In the genomic region with DNA sequence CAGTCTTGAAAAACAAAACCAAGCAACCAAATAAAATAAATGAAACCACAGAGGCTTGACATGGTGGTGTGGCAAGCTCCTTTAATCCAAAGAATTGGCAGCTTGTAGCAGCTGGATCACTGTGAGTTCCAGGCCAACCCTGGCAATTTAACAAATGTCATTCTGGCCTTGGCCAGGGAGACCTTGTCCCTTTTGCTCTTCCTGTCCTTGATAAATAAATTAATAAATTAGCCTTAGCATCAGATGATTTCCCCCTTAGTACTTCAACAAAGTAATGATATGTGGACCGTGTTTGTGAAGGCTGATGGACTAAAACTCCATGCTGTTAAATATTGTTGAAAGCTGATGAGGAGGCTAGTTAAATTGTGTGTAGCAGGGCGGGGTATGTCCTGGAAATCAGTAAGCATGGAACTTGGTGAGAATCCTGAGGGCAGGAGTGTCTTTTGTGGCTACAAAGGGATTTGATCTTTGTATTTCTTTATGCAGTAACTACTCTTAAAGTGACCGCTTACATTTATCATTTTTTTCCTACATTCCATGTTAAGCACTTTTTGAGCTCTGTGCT, we compare ENCODE assay signal across 11 mouse cellular contexts. TPM values are rescaled to one million over a fixed set of nuclear protein-coding genes. Genes with fewer than 3 reads are reported as not detected.
A peak's percentile ranks its signal among the peaks of the same experiment; 100 is the strongest.
DNase-seq lines count a peak whose midpoint lies in the region; TF ChIP-seq lines count a peak whose summit lies in the region.
"Had no signal": no experiment of that assay in that cellular context is flagged by ENCODE, and none has a peak within 500 bp of the region (broad histone marks: within the 10 kb centered on the region; RNA-seq: fewer than 3 reads in every experiment).

No protein-coding gene starts in this region.

- DNase-seq in left cerebral cortex, postnatal 4 days = peak; percentile 27
- DNase-seq in left cerebral cortex, adult 2 months (ENCODE audit: extremely low spot score in 1 of 2, low spot score in 2 of 2) = no peak
- DNase-seq in adrenal gland, postnatal 36 days = peak; percentile 77 to 83
- peak; percentile 22 to 48 for DNase-seq in heart, postnatal 14 days
- no peak for DNase-seq in urinary bladder, postnatal 10 days (ENCODE audit: low spot score)
- DNase-seq in embryo, embryonic 11 days = no peak

- peaks cover 6% of the 10 kb centered on the region for H3K36me3 ChIP-seq in myocyte (ENCODE audit: control insufficient read depth, insufficient read depth)
- H3K36me3 ChIP-seq: forebrain, embryonic 15.5 days had no signal

- intact Hi-C loops in left cerebral cortex, postnatal 4 days (cut with DNase I) = no loop called here
- intact Hi-C loops in left cerebral cortex, adult 2 months (cut with DNase I) = no loop called here
- intact Hi-C loops in heart, postnatal 14 days (cut with DNase I) = no loop called here

- no peaks in the 10 kb centered on the region for H3K27me3 ChIP-seq in myocyte (ENCODE audit: control insufficient read depth, insufficient read depth, insufficient read length)
- H3K27me3 ChIP-seq: forebrain, embryonic 15.5 days had no signal

- no peak overlapping the region for H3ac ChIP-seq in myocyte (ENCODE audit: control insufficient read depth, insufficient read length)

- no peak for TF ChIP-seq POLR2A in myocyte (IDR thresholded peaks at IDR 0.05; ENCODE audit: insufficient read length, low read depth)

- H3K4me2 ChIP-seq in myocyte (ENCODE audit: low read depth) = peak overlapping the region; percentile 38
- H3K4me2 ChIP-seq: forebrain, embryonic 15.5 days had no signal

- H3K79me2 ChIP-seq in myocyte (ENCODE audit: control insufficient read depth, insufficient read depth) = peaks cover 94% of the 10 kb centered on the region

- H3K4me3 ChIP-seq in left cerebral cortex, adult 2 months = no peak overlapping the region
- H3K4me3 ChIP-seq in myocyte = no peak overlapping the region
- H3K4me3 ChIP-seq: forebrain, embryonic 15.5 days had no signal

- no peak for TF ChIP-seq CTCF in left cerebral cortex, adult 2 months (IDR thresholded peaks at IDR 0.05)

- H3K27ac ChIP-seq in left cerebral cortex, adult 2 months = no peak overlapping the region; the same call in 1 of the 2 replicates
- H3K27ac ChIP-seq: forebrain, embryonic 15.5 days; macrophage had no signal

TF ChIP-seq in myocyte, 11 proteins besides CTCF, POLR2A, EP300 and RAD21:
- no peak for TF ChIP-seq SRF (IDR thresholded peaks at IDR 0.05; ENCODE audit: control insufficient read depth, insufficient read length, low read depth)
- peak in 1 of 3 experiments; percentile 15 for TF ChIP-seq MYOD1 (IDR thresholded peaks at IDR 0.05; ENCODE audit: control insufficient read depth in 1 of 3, insufficient read length in 2 of 3, low read depth in 2 of 3)

RNA-seq across cellular contexts. Expression of gene Rabep1, which starts 27.3 kb away (rescaled TPM):
- 100 to 1,000 TPM; 126 TPM for total RNA-seq in left cerebral cortex, postnatal 4 days (2021)
- total RNA-seq in left cerebral cortex, adult 2 months (2021) = 100 to 1,000 TPM; 125 to 132 TPM
- 100 to 1,000 TPM; 144 to 170 TPM for total RNA-seq in adrenal gland, postnatal 36 days (2021)
- total RNA-seq in heart, postnatal 14 days (2021) = 10 to 100 TPM; 32.8 to 34.8 TPM
- 16.1 TPM for polyA plus RNA-seq in myocyte (2012; fragmentation: generic; extraction: Trizol)

RNA-seq across cellular contexts. Expression of gene Scimp, which starts 59.5 kb away (rescaled TPM):
- total RNA-seq in left cerebral cortex, postnatal 4 days (2021) = not detected
- total RNA-seq in left cerebral cortex, adult 2 months (2021) = not detected
- 1 to 10 TPM; 1.2 to 1.3 TPM for total RNA-seq in adrenal gland, postnatal 36 days (2021)
- under 1 TPM; 0.29 to 0.55 TPM for total RNA-seq in heart, postnatal 14 days (2021)
- 0.10 TPM for polyA plus RNA-seq in myocyte (2012; fragmentation: generic; extraction: Trizol)
- total RNA-seq: G1E; left cerebral cortex, postnatal 36 days had no signal
- polyA plus RNA-seq: forebrain, embryonic 15.5 days; G1E had no signal

Comparison
In these comparisons a context has a peak if more than half of its experiments do, and no peak if none do; other contexts are left out.
1. DNase-seq: peak in left cerebral cortex, postnatal 4 days (single experiment), adrenal gland, postnatal 36 days (2 of 2) and heart, postnatal 14 days (2 of 2); none in left cerebral cortex, adult 2 months (0 of 2), urinary bladder, postnatal 10 days (single experiment) and embryo, embryonic 11 days (single experiment).